Mouse (Mus musculus) C2C12 (cell line): ENCODE data around the gene Dnase1l1. TPM values are rescaled to one million over a fixed set of nuclear protein-coding genes. Genes with fewer than 3 reads are reported as not detected.

Experiments
- H3K27me3 ChIP-seq: one replicate; pipeline ENCODE4 v1.6.1; 2011; ENCODE audit not compliant: control insufficient read depth, insufficient read depth, insufficient read length
- H3K36me3 ChIP-seq: one replicate; pipeline ENCODE4 v1.6.1; 2011; ENCODE audit not compliant: control insufficient read depth, insufficient read depth
- H3K4me3 ChIP-seq: one replicate; pipeline ENCODE4 v1.5.1; 2011; ENCODE audit warnings: mild to moderate bottlenecking, control low read depth; ENCODE audit not compliant: poor library complexity, insufficient read depth, severe bottlenecking
- H3K79me2 ChIP-seq: one replicate; pipeline ENCODE4 v1.6.1; 2011; ENCODE audit not compliant: control insufficient read depth, insufficient read depth
- H3K79me3 ChIP-seq: one replicate; pipeline ENCODE4 v1.6.1; 2011; ENCODE audit warnings: low read depth, control low read depth
- H3ac ChIP-seq: one replicate; pipeline ENCODE3; 2011; ENCODE audit warnings: low read depth; ENCODE audit not compliant: control insufficient read depth, insufficient read length
- CEBPB ChIP-seq: IDR thresholded peaks from one replicate; pipeline ENCODE4 v1.6.1; 2011; ENCODE audit warnings: low read depth, mild to moderate bottlenecking, control low read depth, moderate library complexity
- CTCF ChIP-seq: IDR thresholded peaks from one replicate; pipeline ENCODE4 v1.5.1; 2011; ENCODE audit not compliant: control insufficient read depth, insufficient read depth, insufficient read length
- FOSL1 ChIP-seq: IDR thresholded peaks from one replicate; pipeline ENCODE4 v1.8.0; 2011; ENCODE audit warnings: mild to moderate bottlenecking, low read length; ENCODE audit not compliant: poor library complexity, insufficient read depth, severe bottlenecking
- MAX ChIP-seq: IDR thresholded peaks from one replicate; pipeline ENCODE4 v1.6.1; 2011; ENCODE audit warnings: mild to moderate bottlenecking, control low read depth
- MYOD1 ChIP-seq: IDR thresholded peaks from one replicate; pipeline ENCODE4 v1.6.1; 2011; ENCODE audit warnings: low read depth; ENCODE audit not compliant: control insufficient read depth, insufficient read length
- MYOG ChIP-seq: IDR thresholded peaks from one replicate; pipeline ENCODE4 v1.6.1; 2011; ENCODE audit not compliant: control insufficient read depth, insufficient read length; ENCODE audit errors: extremely low read depth
- USF1 ChIP-seq: IDR thresholded peaks from one replicate; pipeline ENCODE4 v1.6.1; 2011; ENCODE audit warnings: low read depth, mild to moderate bottlenecking, control low read depth, moderate library complexity
- long read RNA-seq, 2 experiments: library from polyadenylated mRNA; unstranded; transcript quantifications; one replicate each; pipeline ENCODE4 v2.0.0; 2019 to 2020
- polyA plus RNA-seq: library from polyadenylated mRNA; unstranded; fragments of >200 nt; fragmentation: generic; extraction: Trizol; gene quantifications from one replicate; pipeline ENCODE4 v1.2.1, GENCODE M21; 2012; ENCODE audit warnings: missing spikeins

The Dnase1l1 gene
- 13.9 TPM for polyA plus RNA-seq
- long read RNA-seq, experiment 1, transcript Dnase1l1-201 (8 exons, 1,625 nt) = major isoform, 16 of 23 reads
- long read RNA-seq, experiment 1, partial matches to known transcripts = 2 of 23 reads
- long read RNA-seq, experiment 1, other reads (novel, unspliced or antisense) = 5 of 23 reads
- long read RNA-seq, experiment 2, transcript Dnase1l1-201 (8 exons, 1,625 nt) = major isoform, 22 of 26 reads
- long read RNA-seq, experiment 2, partial matches to known transcripts = 0 of 26 reads
- long read RNA-seq, experiment 2, other reads (novel, unspliced or antisense) = 3 of 26 reads

DNA sequence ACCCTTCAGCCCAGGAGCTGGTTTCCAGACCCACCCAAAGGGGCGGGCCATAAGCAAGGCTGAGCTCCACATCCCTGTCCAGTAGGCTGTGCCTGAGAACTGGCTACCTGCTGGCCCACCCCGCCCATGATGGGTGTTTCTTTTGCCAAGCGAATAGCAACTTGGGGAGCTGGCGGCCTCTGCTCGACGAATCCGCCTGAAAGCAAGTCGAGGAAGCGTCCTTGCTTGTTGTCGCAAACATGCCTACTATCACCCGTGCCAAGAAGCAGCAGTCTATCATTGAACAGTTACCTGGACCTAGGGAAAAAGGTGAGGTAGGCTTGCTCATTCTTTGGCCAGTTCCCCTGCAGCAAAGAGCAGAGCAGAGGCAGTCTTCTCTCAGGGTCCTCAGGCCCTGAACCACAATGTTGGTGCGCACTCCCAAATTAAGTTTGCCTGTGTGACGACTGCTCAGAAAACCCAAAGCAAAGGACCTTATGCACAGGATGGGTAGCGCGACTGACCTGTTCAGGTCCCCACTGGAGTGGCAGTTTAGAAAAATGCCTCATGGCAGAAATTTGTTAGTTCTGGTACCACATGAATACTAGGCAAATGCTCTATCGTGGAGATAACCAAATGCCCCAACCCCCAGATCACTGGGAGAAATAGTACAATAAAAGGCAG, at the start of gene Dnase1l1, which contains the start of gene Taz:
Gene Dnase1l1, minus strand, starts transcription at position 606 of the 663 bp plus-strand sequence.
Gene Taz, plus strand, starts transcription at position 181 of the 663 bp plus-strand sequence.
- H3ac ChIP-seq = peak within 1 kb of the TSS; percentile 87

DNA sequence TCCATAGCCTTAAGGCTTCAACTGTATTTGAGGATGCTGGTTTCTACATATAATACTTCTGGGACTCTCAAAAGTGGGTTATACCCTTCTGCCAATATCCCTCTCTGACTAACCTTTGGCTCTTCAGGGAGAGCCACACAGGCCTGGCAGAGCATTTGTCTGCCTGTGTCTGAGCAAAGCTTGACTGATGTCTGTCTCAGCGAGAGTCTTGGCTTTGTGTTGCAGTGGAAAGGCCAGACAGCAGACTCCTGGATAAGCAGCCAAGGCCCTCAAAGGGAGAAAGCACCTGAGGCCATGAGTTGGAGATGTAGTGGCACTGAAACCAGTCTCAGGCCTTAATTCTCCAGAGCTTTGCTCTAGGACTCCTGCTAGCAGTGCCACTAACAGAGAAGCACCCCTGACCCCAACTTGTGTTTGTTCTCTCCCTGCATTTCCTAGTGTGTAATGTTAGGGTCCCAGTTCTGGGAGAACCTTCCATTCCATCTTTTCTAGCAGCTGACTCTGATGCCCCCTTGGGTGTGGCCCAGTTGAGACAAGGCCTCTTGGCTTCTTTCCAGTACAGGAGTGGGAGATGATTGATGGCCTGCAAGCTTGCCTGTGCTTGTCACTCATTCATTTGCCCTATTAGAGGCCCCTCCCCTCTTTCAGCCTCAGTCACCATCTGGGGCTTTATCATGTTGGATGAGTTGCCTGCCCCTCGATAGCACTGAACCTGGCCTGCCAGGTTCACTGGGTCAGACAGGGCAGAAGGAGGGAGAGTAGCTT, 48.2 kb upstream of the Dnase1l1 start:
- no peaks in the 10 kb centered on the region for H3K27me3 ChIP-seq

More for the DNA sequence above, at the start of gene Dnase1l1, which contains the start of gene Taz:
- no peak for TF ChIP-seq MAX
- Histone ChIP-seq H3K79me3 (no peaks in the 10 kb centered on the region), H3K4me3 (peak within 1 kb of the TSS; percentile 41), H3K79me2 (peaks cover 29% of the 10 kb centered on the region), H3K36me3 (no peaks in the 10 kb centered on the region), H3K27me3 (no peaks in the 10 kb centered on the region)

GRCm38 (mm10) chrX:74329215-74329671, 47.1 kb upstream of the Dnase1l1 start:
- no peaks in the 10 kb centered on the region for H3K36me3 ChIP-seq
- H3K27me3 ChIP-seq = no peaks in the 10 kb centered on the region
- peaks cover 26% of the 10 kb centered on the region for H3K79me2 ChIP-seq
- H3K79me3 ChIP-seq = no peaks in the 10 kb centered on the region
- TF ChIP-seq MAX (peak; percentile 4), MYOD1 (no peak)
- peak overlapping the region; percentile 84 for H3ac ChIP-seq
- peak overlapping the region; percentile 39 for H3K4me3 ChIP-seq

More for the DNA sequence above, 48.2 kb upstream of the Dnase1l1 start:
- peak overlapping the region; percentile 39 for H3K4me3 ChIP-seq
- H3K36me3 ChIP-seq = no peaks in the 10 kb centered on the region
- H3ac ChIP-seq = peak overlapping the region; percentile 12
- TF ChIP-seq CEBPB = no peak
- no peak for TF ChIP-seq USF1
- TF ChIP-seq FOSL1 = no peak
- TF ChIP-seq MYOG = no peak
- no peak for TF ChIP-seq MAX
- TF ChIP-seq MYOD1 = no peak
- no peak for TF ChIP-seq CTCF
- peaks cover 26% of the 10 kb centered on the region for H3K79me2 ChIP-seq
- H3K79me3 ChIP-seq = no peaks in the 10 kb centered on the region

DNA sequence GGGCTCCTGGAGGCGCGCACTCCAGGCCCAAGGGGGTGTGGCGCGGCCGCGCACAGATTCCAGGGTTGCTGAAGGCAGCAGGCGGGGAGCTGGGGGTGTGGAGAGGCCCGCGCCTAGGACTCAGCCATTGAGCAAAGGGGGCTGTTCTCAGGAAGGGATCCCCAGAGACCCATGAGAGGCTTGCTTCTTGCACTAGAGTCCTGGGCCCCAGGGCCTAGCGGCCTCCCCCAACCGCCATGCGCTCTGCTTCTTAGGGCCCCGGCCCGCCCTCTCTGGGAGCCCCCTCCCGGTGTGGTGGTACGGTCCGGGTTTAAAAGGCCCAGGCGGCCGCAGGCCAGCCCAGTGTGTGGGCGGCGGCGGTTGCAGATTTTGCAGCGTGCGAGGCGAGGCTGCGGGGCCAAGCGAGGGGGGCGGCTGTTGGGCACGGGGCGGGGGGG, 46.6 kb upstream of the Dnase1l1 start, which contains the start of gene Plxna3:
Gene Plxna3, plus strand, starts transcription at position 342 of the 437 bp plus-strand sequence.
- no peaks in the 10 kb centered on the region for H3K27me3 ChIP-seq
- H3K4me3 ChIP-seq = peak within 1 kb of the TSS; percentile 39
- H3ac ChIP-seq = peak within 1 kb of the TSS; percentile 84
- peaks cover 26% of the 10 kb centered on the region for H3K79me2 ChIP-seq
- TF ChIP-seq MAX (peak; percentile 25), USF1 (no peak)
- H3K79me3 ChIP-seq = no peaks in the 10 kb centered on the region
- no peaks in the 10 kb centered on the region for H3K36me3 ChIP-seq

GRCm38 (mm10) chrX:74312540-74313464, 30.7 kb upstream of the Dnase1l1 start, which contains the start of gene Fam50a:
Fam50a (plus strand) TSS chrX:74313033.
- TF ChIP-seq USF1 (peak; percentile 83), CTCF (no peak)
- Histone ChIP-seq H3K4me3 (peak within 1 kb of the TSS; percentile 40), H3K79me2 (peaks cover under 1% of the 10 kb centered on the region), H3K79me3 (peaks cover 1% of the 10 kb centered on the region), H3K36me3 (peaks cover 34% of the 10 kb centered on the region), H3ac (peak within 1 kb of the TSS; percentile 94), H3K27me3 (no peaks in the 10 kb centered on the region)
